ENCODE assay signal across 11 mouse cellular contexts in the genomic region with DNA sequence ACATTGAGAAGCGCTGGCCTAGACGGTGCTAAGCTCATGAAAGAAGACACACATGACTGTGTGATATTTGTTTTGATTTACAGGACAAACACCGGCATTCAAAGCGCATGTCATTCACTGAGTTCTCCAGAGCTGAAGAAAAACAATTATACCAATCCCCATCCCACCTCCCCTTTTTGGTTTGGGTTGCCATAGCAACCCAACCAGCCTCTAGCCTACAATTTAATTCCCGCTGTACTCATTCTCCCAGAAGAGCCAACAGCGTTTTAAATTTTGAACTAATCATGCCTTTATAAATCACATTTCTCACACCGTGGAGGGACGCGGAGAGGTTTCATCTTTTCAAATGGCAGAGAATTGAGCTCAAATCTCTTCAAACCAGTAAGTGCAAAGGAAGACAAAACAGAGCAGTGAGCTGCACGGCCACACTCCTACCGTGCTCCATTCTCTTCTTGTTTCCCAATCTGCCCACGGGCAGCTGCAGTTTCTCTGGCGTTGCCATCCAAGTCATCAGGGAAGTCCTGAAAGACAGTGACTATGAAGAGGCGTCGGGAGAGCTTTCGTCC. TPM values are rescaled to one million over a fixed set of nuclear protein-coding genes. Genes with fewer than 3 reads are reported as not detected.
DNase-seq lines count a peak whose midpoint lies in the region; ATAC-seq and TF ChIP-seq lines count a peak whose summit lies in the region.
"Had no signal": no experiment of that assay in that cellular context is flagged by ENCODE, and none has a peak within 500 bp of the region (broad histone marks: within the 10 kb centered on the region; RNA-seq: fewer than 3 reads in every experiment).

No protein-coding gene starts in this region.

- no peaks in the 10 kb centered on the region for H3K27me3 ChIP-seq in heart, adult 2 months (ENCODE audit: control insufficient read depth, insufficient read depth, low read length)
- no peaks in the 10 kb centered on the region for H3K27me3 ChIP-seq in hindbrain, embryonic 11.5 days (ENCODE audit: control insufficient read depth, insufficient read depth, low read length)
- H3K27me3 ChIP-seq: liver, embryonic 13.5 days had no signal

- TF ChIP-seq POLR2A in heart, adult 2 months (IDR thresholded peaks at IDR 0.05; ENCODE audit: insufficient read depth, low read depth, low read length), result no peak

- no peak overlapping the region for H3K9ac ChIP-seq in heart, adult 2 months (ENCODE audit: low read depth, low read length)
- no peak overlapping the region for H3K9ac ChIP-seq in hindbrain, embryonic 11.5 days (ENCODE audit: low read depth, low read length)
- H3K9ac ChIP-seq: liver, embryonic 13.5 days had no signal

- DNase-seq in heart, adult 11 months, result peak; percentile 31
- DNase-seq in heart, adult 2 months, result no peak
- DNase-seq in hindbrain, embryonic 11.5 days (ENCODE audit: low spot score), result peak; percentile 59
- peak; percentile 52 to 79 for DNase-seq in right cerebral cortex, postnatal 10 days (ENCODE audit: low spot score in 2 of 2)
- no peak for DNase-seq in adrenal gland, adult 8-10 months
- DNase-seq in cerebellum, adult 8-10 months, result no peak
- DNase-seq in cerebellum, adult 9-11 months, result no peak
- DNase-seq: B cell, adult 2 months; liver, embryonic 13.5 days had no signal

- no peaks in the 10 kb centered on the region for H3K36me3 ChIP-seq in heart, adult 2 months (ENCODE audit: control insufficient read depth, insufficient read depth, low read length)
- no peaks in the 10 kb centered on the region for H3K36me3 ChIP-seq in hindbrain, embryonic 11.5 days (ENCODE audit: control insufficient read depth, insufficient read depth, low read length)
- H3K36me3 ChIP-seq: liver, embryonic 13.5 days had no signal

- H3K4me1 ChIP-seq in heart, adult 2 months (ENCODE audit: control insufficient read depth, insufficient read depth, low read length), result peaks cover 2% of the 10 kb centered on the region
- no peaks in the 10 kb centered on the region for H3K4me1 ChIP-seq in hindbrain, embryonic 11.5 days (replicated peaks; ENCODE audit: control insufficient read depth, insufficient read depth, low read length)
- H3K4me1 ChIP-seq: liver, embryonic 13.5 days had no signal

- intact Hi-C loops in heart, adult 2 months (cut with DNase I), result no loop called here

- H3K27ac ChIP-seq in heart, adult 2 months, result no peak overlapping the region
- H3K27ac ChIP-seq in hindbrain, embryonic 11.5 days (ENCODE audit: low read depth, low read length), result no peak overlapping the region
- H3K27ac ChIP-seq: liver, embryonic 13.5 days had no signal

- no peak for TF ChIP-seq CTCF in heart, adult 2 months (IDR thresholded peaks at IDR 0.05)

- WGBS in heart, adult 2 months, result 80% methylated on average over 16 of the region's 16 CpGs
- WGBS in hindbrain, embryonic 11.5 days, result 40% methylated on average over 16 of the region's 16 CpGs

- H3K4me2 ChIP-seq in hindbrain, embryonic 11.5 days (replicated peaks; ENCODE audit: low read depth, low read length), result no peak overlapping the region; the same call in 1 of the 2 replicates
- H3K4me2 ChIP-seq: liver, embryonic 13.5 days had no signal

- ATAC-seq in hindbrain, embryonic 11.5 days (ENCODE audit: low FRiP score), result peak; percentile 72
- peak; percentile 33; the same call in 1 of the 2 replicates for ATAC-seq in megakaryocyte progenitor cell, adult 5-6 weeks (replicated peaks; ENCODE audit: poor library complexity)

- no peaks in the 10 kb centered on the region for H3K79me2 ChIP-seq in heart, adult 2 months (replicated peaks; ENCODE audit: control insufficient read depth, insufficient read depth, low read length)

- no peaks in the 10 kb centered on the region for H3K9me3 ChIP-seq in hindbrain, embryonic 11.5 days (ENCODE audit: control insufficient read depth, low read length)
- H3K9me3 ChIP-seq: liver, embryonic 13.5 days had no signal

- H3K4me3 ChIP-seq in heart, adult 2 months, result no peak overlapping the region
- no peak overlapping the region for H3K4me3 ChIP-seq in hindbrain, embryonic 11.5 days (ENCODE audit: low read depth, low read length)
- H3K4me3 ChIP-seq: erythroblast, embryonic 14.5 days; liver, embryonic 13.5 days had no signal

- TF ChIP-seq EP300 in heart, adult 2 months (IDR thresholded peaks at IDR 0.05; ENCODE audit: insufficient read depth, low read depth, low read length), result no peak

RNA-seq across cellular contexts. Expression of gene Kbtbd6, which starts 6.5 kb away (rescaled TPM):
- under 1 TPM; 0.10 to 0.14 TPM for total RNA-seq in heart, adult 2 months (2021)
- 0.08 and 0.20 TPM in 2 replicates for polyA plus RNA-seq in heart, adult 2 months (2012; rRNA removed)
- polyA plus RNA-seq in hindbrain, embryonic 11.5 days (2014; fragmentation: Nextera tagmentation; extraction: Ambion mirVana), result 5.0 and 5.5 TPM in 2 replicates
- 4.7 and 5.7 TPM in 2 replicates for total RNA-seq in megakaryocyte progenitor cell, adult 5-6 weeks (2015)
- 5.1 and 6.6 TPM in 2 replicates for total RNA-seq in megakaryocyte progenitor cell, adult 5-6 weeks (2017)
- under 1 TPM in 3 of 4 experiments, not detected in 1; 0.17 to 0.26 (median 0.18) TPM for total RNA-seq in adrenal gland, adult 8-10 months (2022)

RNA-seq across cellular contexts. Expression of gene Kbtbd7, which starts 18.8 kb away (rescaled TPM):
- total RNA-seq in heart, adult 2 months (2021), result 1 to 10 TPM; 9.3 to 9.8 TPM
- 2.9 and 4.7 TPM in 2 replicates for polyA plus RNA-seq in heart, adult 2 months (2012; rRNA removed)
- polyA plus RNA-seq in hindbrain, embryonic 11.5 days (2014; fragmentation: Nextera tagmentation; extraction: Ambion mirVana), result 17.6 and 20.4 TPM in 2 replicates
- 15.7 and 16.9 TPM in 2 replicates for total RNA-seq in megakaryocyte progenitor cell, adult 5-6 weeks (2015)
- 14.3 and 14.9 TPM in 2 replicates for total RNA-seq in megakaryocyte progenitor cell, adult 5-6 weeks (2017)
- 10 to 100 TPM in 2 of 4 experiments, 1 to 10 TPM in 2; 8.4 to 12.3 (median 10.8) TPM for total RNA-seq in adrenal gland, adult 8-10 months (2022)

RNA-seq across cellular contexts. Expression of gene Elf1, which starts 35.9 kb away (rescaled TPM):
- 10 to 100 TPM; 13.3 to 13.7 TPM for total RNA-seq in heart, adult 2 months (2021)
- 6.6 and 11.3 TPM in 2 replicates for polyA plus RNA-seq in heart, adult 2 months (2012; rRNA removed)
- polyA plus RNA-seq in hindbrain, embryonic 11.5 days (2014; fragmentation: Nextera tagmentation; extraction: Ambion mirVana), result 8.7 and 9.4 TPM in 2 replicates
- 96.8 and 98.3 TPM in 2 replicates for total RNA-seq in megakaryocyte progenitor cell, adult 5-6 weeks (2015)
- 178 and 189 TPM in 2 replicates for total RNA-seq in megakaryocyte progenitor cell, adult 5-6 weeks (2017)
- 10 to 100 TPM; 20.9 to 24.7 (median 21.4) TPM for total RNA-seq in adrenal gland, adult 8-10 months (2022)

RNA-seq across cellular contexts. Expression of gene Wbp4, which starts 36.2 kb away (rescaled TPM):
- 10 to 100 TPM; 22.0 to 22.7 TPM for total RNA-seq in heart, adult 2 months (2021)
- 3.7 and 7.0 TPM in 2 replicates for polyA plus RNA-seq in heart, adult 2 months (2012; rRNA removed)
- polyA plus RNA-seq in hindbrain, embryonic 11.5 days (2014; fragmentation: Nextera tagmentation; extraction: Ambion mirVana), result 59.1 and 61.3 TPM in 2 replicates
- total RNA-seq in megakaryocyte progenitor cell, adult 5-6 weeks (2015), result 33.6 and 34.2 TPM in 2 replicates
- total RNA-seq in megakaryocyte progenitor cell, adult 5-6 weeks (2017), result 50.2 and 84.2 TPM in 2 replicates
- total RNA-seq in adrenal gland, adult 8-10 months (2022), result 10 to 100 TPM; 34.7 to 40.1 (median 36.8) TPM

RNA-seq across cellular contexts. Expression of gene Mtrf1, which starts 47.6 kb away (rescaled TPM):
- 1 to 10 TPM; 7.3 to 7.9 TPM for total RNA-seq in heart, adult 2 months (2021)
- 4.5 and 7.0 TPM in 2 replicates for polyA plus RNA-seq in heart, adult 2 months (2012; rRNA removed)
- 12.6 and 12.8 TPM in 2 replicates for polyA plus RNA-seq in hindbrain, embryonic 11.5 days (2014; fragmentation: Nextera tagmentation; extraction: Ambion mirVana)
- total RNA-seq in megakaryocyte progenitor cell, adult 5-6 weeks (2015), result 15.4 and 19.5 TPM in 2 replicates
- total RNA-seq in megakaryocyte progenitor cell, adult 5-6 weeks (2017), result 23.7 and 24.7 TPM in 2 replicates
- total RNA-seq in adrenal gland, adult 8-10 months (2022), result 1 to 10 TPM; 6.7 to 7.6 (median 7.0) TPM
- polyA plus RNA-seq: erythroblast, embryonic 14.5 days had no signal

Comparison
In these comparisons a context has a peak if more than half of its experiments do, and no peak if none do; other contexts are left out.
1. DNase-seq: peak in heart, adult 11 months (single experiment), hindbrain, embryonic 11.5 days (single experiment) and right cerebral cortex, postnatal 10 days (2 of 2); none in heart, adult 2 months (0 of 2), adrenal gland, adult 8-10 months (single experiment), cerebellum, adult 8-10 months (single experiment) and cerebellum, adult 9-11 months (single experiment).
2. RNA of gene Kbtbd6, which starts 6.5 kb away (total RNA-seq): 4.7 to 6.6 TPM in megakaryocyte progenitor cell, adult 5-6 weeks; 0.17 to 0.26 TPM in adrenal gland, adult 8-10 months and 0.10 to 0.14 TPM in heart, adult 2 months; every median in the first group is over 4 times any median in the second.